Mouse (Mus musculus): ENCODE measurements around the gene Trak1. TPM values are rescaled to one million over a fixed set of nuclear protein-coding genes. Genes with fewer than 3 reads are reported as not detected.

Gene Trak1
- polyA plus RNA-seq, 1 experiment = 61.1 TPM

GRCm38 (mm10) chr9:121385749-121386350, 88.5 kb downstream of the Trak1 start:
- TF ChIP-seq CTCF (IDR thresholded peaks at IDR 0.05; ENCODE audit: low read depth, low read length) (no peak), POLR2A (IDR thresholded peaks at IDR 0.05; ENCODE audit: borderline replicate concordance, low read depth, low read length) (no peak)
- Histone ChIP-seq H3K27ac (ENCODE audit: insufficient read depth, low read depth, low read length) (no peak overlapping the region), H3K4me1 (ENCODE audit: control insufficient read depth, insufficient read depth, low read length) (peaks cover 18% of the 10 kb centered on the region), H3K4me3 (ENCODE audit: insufficient read depth, low read length) (no peak overlapping the region)

GRCm38 (mm10) chr9:121387539-121388272, 90.4 kb downstream of the Trak1 start:
- Histone ChIP-seq H3K4me1 (ENCODE audit: control insufficient read depth, insufficient read depth, low read length) (peaks cover 4% of the 10 kb centered on the region; the same call in 1 of the 2 replicates), H3K4me3 (ENCODE audit: insufficient read depth, low read length) (no peak overlapping the region), H3K27ac (ENCODE audit: insufficient read depth, low read depth, low read length) (no peak overlapping the region)
- TF ChIP-seq CTCF (IDR thresholded peaks at IDR 0.05; ENCODE audit: low read depth, low read length) (no peak), POLR2A (IDR thresholded peaks at IDR 0.05; ENCODE audit: borderline replicate concordance, low read depth, low read length) (no peak)

- H3K27ac ChIP-seq (ENCODE audit: insufficient read depth, low read depth, low read length) = no peak overlapping the region
- no peak overlapping the region for H3K4me3 ChIP-seq (ENCODE audit: insufficient read depth, low read length)
- TF ChIP-seq POLR2A (IDR thresholded peaks at IDR 0.05; ENCODE audit: borderline replicate concordance, low read depth, low read length) = no peak
- no peak for TF ChIP-seq CTCF (IDR thresholded peaks at IDR 0.05; ENCODE audit: low read depth, low read length)
- H3K4me1 ChIP-seq (ENCODE audit: control insufficient read depth, insufficient read depth, low read length) = peaks cover 4% of the 10 kb centered on the region; the same call in 1 of the 2 replicates
Observed at GRCm38 (mm10) chr9:121388273-121388931, 91.1 kb downstream of the Trak1 start.

- peaks cover 4% of the 10 kb centered on the region; the same call in 1 of the 2 replicates for H3K4me1 ChIP-seq (ENCODE audit: control insufficient read depth, insufficient read depth, low read length)
- no peak overlapping the region for H3K27ac ChIP-seq (ENCODE audit: insufficient read depth, low read depth, low read length)
- TF ChIP-seq CTCF (IDR thresholded peaks at IDR 0.05; ENCODE audit: low read depth, low read length) (no peak), POLR2A (IDR thresholded peaks at IDR 0.05; ENCODE audit: borderline replicate concordance, low read depth, low read length) (no peak)
- no peak overlapping the region for H3K4me3 ChIP-seq (ENCODE audit: insufficient read depth, low read length)
Observed at GRCm38 (mm10) chr9:121389258-121389657, 92.0 kb downstream of the Trak1 start.

- Histone ChIP-seq H3K4me3 (ENCODE audit: insufficient read depth, low read length) (no peak overlapping the region), H3K4me1 (ENCODE audit: control insufficient read depth, insufficient read depth, low read length) (peaks cover 21% of the 10 kb centered on the region)
- TF ChIP-seq CTCF (IDR thresholded peaks at IDR 0.05; ENCODE audit: low read depth, low read length) (no peak), POLR2A (IDR thresholded peaks at IDR 0.05; ENCODE audit: borderline replicate concordance, low read depth, low read length) (no peak)
Observed at GRCm38 (mm10) chr9:121391898-121392297, 94.6 kb downstream of the Trak1 start.

GRCm38 (mm10) chr9:121392427-121392826, 95.1 kb downstream of the Trak1 start:
- Histone ChIP-seq H3K4me3 (ENCODE audit: insufficient read depth, low read length) (no peak overlapping the region), H3K27ac (ENCODE audit: insufficient read depth, low read depth, low read length) (no peak overlapping the region), H3K4me1 (ENCODE audit: control insufficient read depth, insufficient read depth, low read length) (peaks cover 21% of the 10 kb centered on the region)
- TF ChIP-seq CTCF (IDR thresholded peaks at IDR 0.05; ENCODE audit: low read depth, low read length) (peak; percentile 51; the same call in 1 of the 2 replicates), POLR2A (IDR thresholded peaks at IDR 0.05; ENCODE audit: borderline replicate concordance, low read depth, low read length) (no peak)

More at GRCm38 (mm10) chr9:121391898-121392297, 94.6 kb downstream of the Trak1 start:
- no peak overlapping the region for H3K27ac ChIP-seq (ENCODE audit: insufficient read depth, low read depth, low read length)

- H3K27ac ChIP-seq (ENCODE audit: insufficient read depth, low read depth, low read length) = no peak overlapping the region
- TF ChIP-seq CTCF (IDR thresholded peaks at IDR 0.05; ENCODE audit: low read depth, low read length) = no peak
- no peak for TF ChIP-seq POLR2A (IDR thresholded peaks at IDR 0.05; ENCODE audit: borderline replicate concordance, low read depth, low read length)
- H3K4me3 ChIP-seq (ENCODE audit: insufficient read depth, low read length) = no peak overlapping the region
- peaks cover 21% of the 10 kb centered on the region for H3K4me1 ChIP-seq (ENCODE audit: control insufficient read depth, insufficient read depth, low read length)
Observed at GRCm38 (mm10) chr9:121393104-121393503, 95.8 kb downstream of the Trak1 start.

- H3K27ac ChIP-seq (ENCODE audit: insufficient read depth, low read depth, low read length) = no peak overlapping the region
- TF ChIP-seq CTCF (IDR thresholded peaks at IDR 0.05; ENCODE audit: low read depth, low read length) = no peak
- no peak for TF ChIP-seq POLR2A (IDR thresholded peaks at IDR 0.05; ENCODE audit: borderline replicate concordance, low read depth, low read length)
Observed at GRCm38 (mm10) chr9:121394882-121395281, 97.6 kb downstream of the Trak1 start.

GRCm38 (mm10) chr9:121395812-121396211, 98.5 kb downstream of the Trak1 start:
- Histone ChIP-seq H3K4me1 (ENCODE audit: control insufficient read depth, insufficient read depth, low read length) (peaks cover 24% of the 10 kb centered on the region), H3K27ac (ENCODE audit: insufficient read depth, low read depth, low read length) (no peak overlapping the region), H3K4me3 (ENCODE audit: insufficient read depth, low read length) (no peak overlapping the region)
- TF ChIP-seq POLR2A (IDR thresholded peaks at IDR 0.05; ENCODE audit: borderline replicate concordance, low read depth, low read length) (no peak), CTCF (IDR thresholded peaks at IDR 0.05; ENCODE audit: low read depth, low read length) (no peak)

More at GRCm38 (mm10) chr9:121394882-121395281, 97.6 kb downstream of the Trak1 start:
- H3K4me1 ChIP-seq (ENCODE audit: control insufficient read depth, insufficient read depth, low read length) = peaks cover 24% of the 10 kb centered on the region
- no peak overlapping the region for H3K4me3 ChIP-seq (ENCODE audit: insufficient read depth, low read length)
